Mouse (Mus musculus): ENCODE results near the gene Krt78.
A peak's percentile ranks its signal among the peaks of the same experiment; 100 is the strongest.

Krt78 gene

GRCm38 (mm10) chr15:101925041-101925440 lies 29.0 kb downstream of the Krt78 start:
- Histone ChIP-seq H3K27me3 (ENCODE audit: insufficient read depth, low read length) (peaks cover 75% of the 10 kb centered on the region), H3K9me3 (ENCODE audit: low read length) (no peaks in the 10 kb centered on the region), H3K36me3 (ENCODE audit: insufficient read depth, low read length) (no peaks in the 10 kb centered on the region), H3K4me3 (replicated peaks; ENCODE audit: low read length) (no peak overlapping the region), H3K4me1 (replicated peaks; ENCODE audit: low read depth, low read length) (peaks cover 22% of the 10 kb centered on the region)
- no peak for TF ChIP-seq CTCF (conservative IDR thresholded peaks at IDR 0.05; ENCODE audit: low read length)
- TF ChIP-seq POU5F1 (IDR thresholded peaks at IDR 0.05; ENCODE audit: borderline replicate concordance, low read length) = no peak
- TF ChIP-seq NANOG (IDR thresholded peaks at IDR 0.05; ENCODE audit: borderline replicate concordance, low read length) = no peak

DNA sequence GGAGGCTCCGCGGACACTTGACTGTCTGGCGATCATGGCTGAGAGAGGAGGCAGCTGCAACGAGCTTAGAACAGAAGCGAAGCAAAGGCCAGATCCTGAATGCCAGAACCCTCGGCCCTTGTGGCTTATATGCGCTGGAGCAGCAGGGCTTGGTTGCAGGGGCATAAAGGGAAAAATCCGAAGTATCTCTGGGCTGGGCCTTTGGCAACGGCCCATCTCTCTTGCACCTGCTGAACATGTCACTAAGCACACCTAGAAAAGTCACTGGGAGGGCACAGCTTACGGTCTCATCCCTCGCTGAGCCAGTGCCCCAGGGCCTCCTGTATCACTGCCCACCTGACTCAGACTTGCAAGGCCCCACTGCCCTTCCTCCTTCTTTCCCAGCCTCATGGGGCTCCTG lies 29.5 kb downstream of the Krt78 start, which contains the start of gene Krt4:
Gene Krt4 (minus strand): TSS at position 101 of the 400 bp plus-strand sequence.
- Histone ChIP-seq H3K4me3 (replicated peaks; ENCODE audit: low read length) (peak within 1 kb of the TSS; percentile 66), H3K4me1 (replicated peaks; ENCODE audit: low read depth, low read length) (peaks cover 18% of the 10 kb centered on the region), H3K27me3 (ENCODE audit: insufficient read depth, low read length) (peaks cover 72% of the 10 kb centered on the region), H3K9me3 (ENCODE audit: low read length) (no peaks in the 10 kb centered on the region), H3K36me3 (ENCODE audit: insufficient read depth, low read length) (no peaks in the 10 kb centered on the region)
- TF ChIP-seq CTCF (conservative IDR thresholded peaks at IDR 0.05; ENCODE audit: low read length) (no peak), POU5F1 (IDR thresholded peaks at IDR 0.05; ENCODE audit: borderline replicate concordance, low read length) (no peak), NANOG (IDR thresholded peaks at IDR 0.05; ENCODE audit: borderline replicate concordance, low read length) (no peak)

GRCm38 (mm10) chr15:101922296-101922695 lies 31.8 kb downstream of the Krt78 start:
- H3K36me3 ChIP-seq (ENCODE audit: insufficient read depth, low read length) = no peaks in the 10 kb centered on the region
- H3K4me3 ChIP-seq (replicated peaks; ENCODE audit: low read length) = no peak overlapping the region
- H3K9me3 ChIP-seq (ENCODE audit: low read length) = no peaks in the 10 kb centered on the region
- H3K27me3 ChIP-seq (ENCODE audit: insufficient read depth, low read length) = peaks cover 73% of the 10 kb centered on the region
- peaks cover 11% of the 10 kb centered on the region; the same call in 1 of the 2 replicates for H3K4me1 ChIP-seq (replicated peaks; ENCODE audit: low read depth, low read length)
- no peak for TF ChIP-seq CTCF (conservative IDR thresholded peaks at IDR 0.05; ENCODE audit: low read length)
- TF ChIP-seq POU5F1 (IDR thresholded peaks at IDR 0.05; ENCODE audit: borderline replicate concordance, low read length) = no peak
- no peak for TF ChIP-seq NANOG (IDR thresholded peaks at IDR 0.05; ENCODE audit: borderline replicate concordance, low read length)

DNA sequence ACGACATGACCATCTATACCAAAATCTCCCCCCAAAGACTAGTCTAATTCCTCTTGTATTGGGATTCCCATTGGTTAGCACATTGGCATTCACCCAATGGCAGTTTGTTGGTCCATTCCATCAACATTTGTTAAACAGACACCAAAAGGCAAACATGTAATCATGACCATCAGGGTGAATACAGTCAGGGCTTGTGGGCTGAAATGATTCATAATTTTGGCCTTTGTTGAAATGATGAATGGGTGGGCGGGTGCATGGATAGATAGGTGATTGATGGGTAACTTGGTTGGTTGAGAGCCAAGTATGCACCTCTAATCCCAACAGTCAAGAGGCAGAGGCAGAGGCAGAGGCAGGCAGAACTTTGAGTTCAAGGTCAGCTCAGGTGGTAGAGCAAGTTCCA lies 38.0 kb downstream of the Krt78 start:
- H3K36me3 ChIP-seq (ENCODE audit: insufficient read depth, low read length) = no peaks in the 10 kb centered on the region
- H3K27me3 ChIP-seq (ENCODE audit: insufficient read depth, low read length) = peaks cover 28% of the 10 kb centered on the region
- H3K4me1 ChIP-seq (replicated peaks; ENCODE audit: low read depth, low read length) = peaks cover 4% of the 10 kb centered on the region; the same call in 1 of the 2 replicates
- TF ChIP-seq POU5F1 (IDR thresholded peaks at IDR 0.05; ENCODE audit: borderline replicate concordance, low read length) (no peak), CTCF (conservative IDR thresholded peaks at IDR 0.05; ENCODE audit: low read length) (no peak), NANOG (IDR thresholded peaks at IDR 0.05; ENCODE audit: borderline replicate concordance, low read length) (no peak)
- H3K4me3 ChIP-seq (replicated peaks; ENCODE audit: low read length) = no peak overlapping the region
- no peaks in the 10 kb centered on the region for H3K9me3 ChIP-seq (ENCODE audit: low read length)

- H3K36me3 ChIP-seq (ENCODE audit: insufficient read depth, low read length) = no peaks in the 10 kb centered on the region
- no peak for TF ChIP-seq CTCF (conservative IDR thresholded peaks at IDR 0.05; ENCODE audit: low read length)
- TF ChIP-seq POU5F1 (IDR thresholded peaks at IDR 0.05; ENCODE audit: borderline replicate concordance, low read length) = no peak
- TF ChIP-seq NANOG (IDR thresholded peaks at IDR 0.05; ENCODE audit: borderline replicate concordance, low read length) = no peak
Observed at GRCm38 (mm10) chr15:101904849-101905248, 49.2 kb downstream of the Krt78 start.

DNA sequence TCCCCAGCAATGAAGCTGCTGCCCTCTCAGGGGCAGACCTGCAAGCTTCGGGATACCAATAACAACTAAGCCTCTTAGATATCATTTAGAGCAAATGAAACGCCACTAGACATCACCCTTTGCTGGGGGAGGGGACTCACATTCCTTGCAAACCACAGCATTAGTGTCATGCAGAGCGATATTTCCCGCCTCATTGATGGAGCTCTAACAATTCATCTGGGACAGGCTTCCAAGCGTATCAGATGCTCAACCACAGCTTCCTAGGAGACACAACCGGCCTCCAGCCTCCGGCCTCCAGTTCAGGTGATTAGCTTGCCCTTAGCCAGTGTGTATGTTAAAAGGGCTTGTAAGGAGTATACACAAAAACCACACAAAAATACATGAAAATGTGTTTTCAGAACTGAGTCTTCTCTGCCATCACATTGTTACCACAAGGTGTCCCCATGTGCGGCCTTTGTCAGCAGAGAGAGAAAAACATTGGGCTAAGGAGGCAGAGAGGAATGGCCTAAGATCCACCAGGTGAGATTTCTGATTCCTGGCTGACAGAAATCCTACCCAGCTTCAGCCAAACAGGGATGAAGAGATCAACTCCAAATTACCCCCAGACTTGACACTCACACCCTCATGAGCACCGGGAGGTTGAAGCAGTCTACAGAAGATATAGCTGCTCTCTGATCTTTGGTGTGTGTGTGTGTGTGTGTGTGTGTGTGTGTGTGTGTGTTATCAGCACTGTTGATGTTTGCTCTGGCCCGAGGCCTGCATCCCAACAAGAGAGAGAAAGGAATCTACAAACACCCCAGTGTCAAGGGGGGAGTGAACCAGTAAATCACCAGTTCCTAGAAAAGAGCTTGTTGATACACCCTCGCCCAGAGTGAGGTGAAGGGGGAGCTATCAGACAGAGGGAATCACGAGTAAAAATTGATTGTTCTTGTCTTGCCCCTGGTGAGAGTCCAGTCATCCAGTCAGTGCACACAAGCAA lies 51.6 kb downstream of the Krt78 start:
- H3K27me3 ChIP-seq (ENCODE audit: insufficient read depth, low read length) = 0 out of 2 replicates have a peak, but pooled peaks cover 3% of the 10 kb centered on the region
- H3K9me3 ChIP-seq (ENCODE audit: low read length) = 0 out of 2 replicates have a peak, but pooled peaks cover 5% of the 10 kb centered on the region
- no peak for TF ChIP-seq NANOG (IDR thresholded peaks at IDR 0.05; ENCODE audit: borderline replicate concordance, low read length)
- no peak for TF ChIP-seq POU5F1 (IDR thresholded peaks at IDR 0.05; ENCODE audit: borderline replicate concordance, low read length)
- TF ChIP-seq CTCF (conservative IDR thresholded peaks at IDR 0.05; ENCODE audit: low read length) = no peak; the same call in 1 of the 2 replicates
- H3K4me3 ChIP-seq (replicated peaks; ENCODE audit: low read length) = no peak overlapping the region
- no peaks in the 10 kb centered on the region for H3K4me1 ChIP-seq (replicated peaks; ENCODE audit: low read depth, low read length)
- no peaks in the 10 kb centered on the region for H3K36me3 ChIP-seq (ENCODE audit: insufficient read depth, low read length)

More at GRCm38 (mm10) chr15:101904849-101905248, 49.2 kb downstream of the Krt78 start:
- Histone ChIP-seq H3K4me3 (replicated peaks; ENCODE audit: low read length) (no peak overlapping the region), H3K9me3 (ENCODE audit: low read length) (0 out of 2 replicates have a peak, but pooled peaks cover 5% of the 10 kb centered on the region), H3K4me1 (replicated peaks; ENCODE audit: low read depth, low read length) (no peaks in the 10 kb centered on the region), H3K27me3 (ENCODE audit: insufficient read depth, low read length) (0 out of 2 replicates have a peak, but pooled peaks cover 6% of the 10 kb centered on the region)

Measured in E14TG2a.4 (cell line).